In the genomic region with DNA sequence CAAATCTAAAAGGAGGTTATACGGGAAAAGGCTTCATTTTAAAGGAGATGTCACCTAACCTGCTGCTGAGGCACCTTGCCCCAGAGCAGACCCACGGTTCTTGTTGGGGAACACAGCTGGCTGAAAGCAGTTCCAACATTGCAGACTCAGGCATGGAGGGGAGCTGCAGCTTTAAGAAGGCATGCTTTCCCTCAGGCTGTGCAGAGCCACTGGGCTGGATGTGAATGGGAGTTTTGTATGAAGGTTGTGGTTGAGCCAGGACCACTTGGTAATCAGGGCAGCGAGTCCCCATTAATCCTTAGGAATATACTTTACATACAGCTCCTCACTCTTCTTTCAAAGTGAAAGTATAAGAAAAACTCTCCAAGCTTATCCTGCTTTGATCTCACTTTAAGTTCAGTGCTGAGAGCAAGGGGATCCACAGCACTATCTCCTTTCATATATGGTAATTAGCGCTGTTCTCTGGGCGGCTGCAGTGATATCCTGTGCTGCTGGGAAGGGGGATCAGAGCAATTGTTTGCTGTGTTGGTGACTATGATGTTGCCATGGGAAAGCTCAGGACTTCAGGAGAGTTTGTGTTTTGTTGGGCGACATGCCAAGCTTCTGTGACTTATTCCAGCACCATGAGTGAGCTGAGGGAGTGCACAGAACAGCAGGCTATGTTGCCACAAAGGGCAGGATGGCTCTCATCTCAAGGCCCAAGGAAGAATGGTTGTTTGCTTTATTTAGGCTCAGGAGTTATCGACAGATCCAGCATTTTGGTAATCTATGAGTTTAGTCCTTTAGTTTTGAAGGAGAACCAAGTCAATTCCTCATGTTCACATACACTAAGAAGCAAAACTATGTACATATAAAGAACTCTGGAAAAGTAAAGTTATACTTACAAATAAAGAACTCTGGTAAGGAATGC, we compare ENCODE assay signal across 8 mouse cellular contexts. TPM values are rescaled to one million over a fixed set of nuclear protein-coding genes. Genes with fewer than 3 reads are reported as not detected.
A peak's percentile ranks its signal among the peaks of the same experiment; 100 is the strongest.
DNase-seq lines count a peak whose midpoint lies in the region; ATAC-seq and TF ChIP-seq lines count a peak whose summit lies in the region.

No protein-coding gene starts in this region.

- POLR2A ChIA-PET in Patski (lab: Charles Lee) = no interaction called here

- H3K9me3 ChIP-seq in hindbrain, embryonic 11.5 days (ENCODE audit: control insufficient read depth, low read length) = no peaks in the 10 kb centered on the region

- CTCF ChIA-PET in Patski (lab: Charles Lee) = interaction anchor here (0.7 to 1.8 kb wide), 4 partner anchors 22 to 228 kb away, joined by 3 to 4 read pairs (median 4); partner anchors contain the start of gene Maml2

- peak overlapping the region; percentile 27 for H3K9ac ChIP-seq in hindbrain, embryonic 11.5 days (ENCODE audit: low read depth, low read length)

- H3K4me3 ChIP-seq in hindbrain, embryonic 11.5 days (ENCODE audit: low read depth, low read length) = no peak overlapping the region

- no peaks in the 10 kb centered on the region for H3K36me3 ChIP-seq in hindbrain, embryonic 11.5 days (ENCODE audit: control insufficient read depth, insufficient read depth, low read length)

- no peaks in the 10 kb centered on the region for H3K27me3 ChIP-seq in Patski
- H3K27me3 ChIP-seq in hindbrain, embryonic 11.5 days (ENCODE audit: control insufficient read depth, insufficient read depth, low read length) = no peaks in the 10 kb centered on the region

- in situ Hi-C loops in Patski (cut with MboI; ENCODE audit: low pct_unique_long_range_greater_than_20kb) = no loop called here

- 22% methylated on average over 7 of the region's 7 CpGs for WGBS in hindbrain, embryonic 11.5 days

- H3K4me1 ChIP-seq in hindbrain, embryonic 11.5 days (replicated peaks; ENCODE audit: control insufficient read depth, insufficient read depth, low read length) = peaks cover 2% of the 10 kb centered on the region; the same call in 1 of the 2 replicates

- peak; percentile 93 for DNase-seq in Patski (ENCODE audit: low read depth, low spot score)
- DNase-seq in cerebellum, postnatal 10 days = peak; percentile 35 to 60
- DNase-seq in frontal cortex, adult 2 months (ENCODE audit: extremely low spot score in 1 of 2, low spot score in 1 of 2) = peak; percentile 45
- peak; percentile 78 for DNase-seq in hindbrain, embryonic 11.5 days (ENCODE audit: low spot score)
- DNase-seq in layer of hippocampus, adult 8-10 months (ENCODE audit: low spot score in 2 of 2) = peak; percentile 68 to 76
- DNase-seq in lung, postnatal 10 days = peak; percentile 89
- DNase-seq in retina, postnatal 7 days (ENCODE audit: low read depth, low spot score) = peak; percentile 8
- DNase-seq in c-Kit-positive CD71-positive TER-119-positive erythroid progenitor cells, embryonic 14.5 days (ENCODE audit: low spot score) = no peak

- no peak for TF ChIP-seq CTCF in Patski (IDR thresholded peaks at IDR 0.05)

- H3K4me2 ChIP-seq in hindbrain, embryonic 11.5 days (replicated peaks; ENCODE audit: low read depth, low read length) = 0 out of 2 replicates have a peak overlapping the region, but pooled peaks have one; percentile 23

- peak overlapping the region; percentile 80 for H3K27ac ChIP-seq in hindbrain, embryonic 11.5 days (ENCODE audit: low read depth, low read length)

- peak; percentile 99 for ATAC-seq in Patski
- peak; percentile 94 for ATAC-seq in hindbrain, embryonic 11.5 days (ENCODE audit: low FRiP score)

RNA-seq across cellular contexts. Expression of gene Gm17571, which starts 21.3 kb away (rescaled TPM):
- polyA plus RNA-seq in Patski (2021) = not detected
- polyA plus RNA-seq in frontal cortex, adult 2 months (2012; rRNA removed) = not detected in 2 replicates
- polyA plus RNA-seq in hindbrain, embryonic 11.5 days (2014; fragmentation: Nextera tagmentation; extraction: Ambion mirVana) = not detected in 2 replicates
- not detected for total RNA-seq in layer of hippocampus, adult 8-10 months (2022)
